Mouse (Mus musculus): Measurements from ENCODE around the gene Acsm5. TPM values are rescaled to one million over a fixed set of nuclear protein-coding genes. Genes with fewer than 3 reads are reported as not detected.

The Acsm5 gene
- total and polyA plus RNA-seq, 3 experiments, result not detected

DNA sequence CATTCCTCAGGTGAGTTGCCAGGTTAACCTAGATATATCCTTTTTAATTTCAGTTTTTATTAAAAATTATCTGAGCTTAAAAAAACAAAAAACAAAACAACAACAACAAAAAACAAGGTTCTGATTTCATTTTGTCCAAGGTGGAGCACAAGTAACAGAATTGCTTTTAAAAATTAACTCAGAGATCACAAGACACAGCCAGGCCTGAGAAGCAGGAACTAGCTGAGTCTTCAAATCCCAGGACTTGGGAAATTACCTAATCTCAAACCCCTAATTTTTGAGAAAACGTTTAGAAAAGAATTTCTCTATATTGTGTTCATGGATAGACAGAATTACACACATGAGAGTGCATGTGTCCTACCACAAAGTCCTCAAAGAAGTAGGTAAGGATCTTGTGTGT is 13.7 kb downstream of the Acsm5 start:
- no peaks in the 10 kb centered on the region for H3K9me3 ChIP-seq (replicated peaks; ENCODE audit: insufficient read depth, low read length)
- H3K27ac ChIP-seq (ENCODE audit: control insufficient read depth, low read depth, low read length), result no peak overlapping the region
- no peaks in the 10 kb centered on the region for H3K79me2 ChIP-seq (ENCODE audit: control insufficient read depth, insufficient read depth, low read length, poor library complexity)
- no peak overlapping the region for H3K4me3 ChIP-seq (ENCODE audit: control insufficient read depth in 1 of 2, insufficient read depth in 1 of 2, low read depth in 2 of 2, low read length in 2 of 2)
- H3K27me3 ChIP-seq (ENCODE audit: control insufficient read depth in 1 of 2, insufficient read depth in 2 of 2, low read length in 2 of 2), result no peaks in the 10 kb centered on the region
- H3K9ac ChIP-seq (ENCODE audit: control insufficient read depth, low read depth, low read length, poor library complexity, severe bottlenecking), result no peak overlapping the region
- DNase-seq (ENCODE audit: low read depth, low spot score), result no peak
- no peaks in the 10 kb centered on the region for H3K36me3 ChIP-seq (ENCODE audit: control insufficient read depth in 1 of 2, insufficient read depth in 2 of 2, low read length in 2 of 2)
- TF ChIP-seq GATA1 (IDR thresholded peaks at IDR 0.05; ENCODE audit: low read depth, low read length) (no peak), ZKSCAN1 (IDR thresholded peaks at IDR 0.05; ENCODE audit: low read depth, low read length) (no peak), MAZ (IDR thresholded peaks at IDR 0.05; ENCODE audit: low read depth, low read length) (no peak), EP300 (IDR thresholded peaks at IDR 0.05; ENCODE audit: low read depth in 1 of 2, low read length in 2 of 2) (no peak)
- H3K4me1 ChIP-seq (ENCODE audit: control insufficient read depth in 1 of 2, insufficient read depth in 2 of 2, low read length in 2 of 2), result no peaks in the 10 kb centered on the region

DNA sequence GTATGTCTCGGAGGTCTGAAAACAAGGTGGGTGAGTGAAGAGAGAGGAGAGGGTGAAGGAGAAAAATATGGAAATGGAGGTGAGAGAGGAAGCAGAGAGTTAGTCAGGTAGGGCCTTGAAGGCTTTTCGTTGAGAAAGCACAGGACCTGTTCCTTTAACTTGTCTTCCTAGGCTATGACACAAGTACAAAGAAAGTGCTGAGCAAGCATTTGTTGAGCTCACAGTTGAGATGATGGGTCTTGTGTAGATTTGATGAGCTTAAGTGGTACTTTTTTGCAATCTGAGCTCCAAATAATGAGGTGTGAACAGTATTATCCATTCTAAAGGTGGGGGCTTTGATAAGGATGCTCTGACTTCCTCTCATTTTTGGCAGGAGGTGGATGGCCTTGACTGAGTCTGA is 15.1 kb downstream of the Acsm5 start:
- no peak for TF ChIP-seq UBTF (IDR thresholded peaks at IDR 0.05; ENCODE audit: borderline replicate concordance, insufficient read depth, low read depth, low read length)
- TF ChIP-seq MAFK (IDR thresholded peaks at IDR 0.05; ENCODE audit: borderline replicate concordance, low read depth, low read length), result peak; percentile 41; the same call in 1 of the 2 replicates
- no peak for TF ChIP-seq ZC3H11A (IDR thresholded peaks at IDR 0.05; ENCODE audit: low read depth, low read length)
- no peak for TF ChIP-seq USF2 (IDR thresholded peaks at IDR 0.05; ENCODE audit: borderline replicate concordance in 1 of 2, insufficient read depth in 1 of 2, low read depth in 1 of 2, low read length in 2 of 2)
- Histone ChIP-seq H3K27me3 (ENCODE audit: control insufficient read depth in 1 of 2, insufficient read depth in 2 of 2, low read length in 2 of 2) (no peaks in the 10 kb centered on the region), H3K4me1 (ENCODE audit: control insufficient read depth in 1 of 2, insufficient read depth in 2 of 2, low read length in 2 of 2) (no peaks in the 10 kb centered on the region), H3K4me3 (ENCODE audit: control insufficient read depth in 1 of 2, insufficient read depth in 1 of 2, low read depth in 2 of 2, low read length in 2 of 2) (no peak overlapping the region), H3K9ac (ENCODE audit: control insufficient read depth, low read depth, low read length, poor library complexity, severe bottlenecking) (no peak overlapping the region), H3K36me3 (ENCODE audit: control insufficient read depth in 1 of 2, insufficient read depth in 2 of 2, low read length in 2 of 2) (no peaks in the 10 kb centered on the region), H3K79me2 (ENCODE audit: control insufficient read depth, insufficient read depth, low read length, poor library complexity) (no peaks in the 10 kb centered on the region), H3K27ac (ENCODE audit: control insufficient read depth, low read depth, low read length) (no peak overlapping the region), H3K9me3 (replicated peaks; ENCODE audit: insufficient read depth, low read length) (no peaks in the 10 kb centered on the region)
- no peak for DNase-seq (ENCODE audit: low read depth, low spot score)

DNA sequence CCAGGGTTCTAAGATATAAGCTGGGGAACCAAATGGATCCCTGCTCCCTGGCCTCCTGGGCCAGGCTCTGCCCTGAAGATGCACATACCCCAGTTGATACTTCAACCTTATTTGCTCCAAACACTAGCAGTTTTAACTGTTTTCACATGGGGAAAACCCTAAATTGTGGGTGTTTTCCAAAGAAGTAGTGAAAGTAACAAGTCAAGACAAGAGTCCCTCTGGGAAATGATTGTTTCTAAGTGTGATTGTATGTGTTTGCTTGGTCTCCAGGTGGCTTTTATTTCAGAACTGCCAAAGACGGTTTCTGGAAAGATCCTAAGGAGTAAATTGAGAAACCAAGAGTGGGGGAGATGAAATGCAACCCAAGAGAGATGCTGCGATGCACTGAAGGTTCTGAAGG is 23.2 kb downstream of the Acsm5 start:
- Histone ChIP-seq H3K79me2 (ENCODE audit: control insufficient read depth, insufficient read depth, low read length, poor library complexity) (no peaks in the 10 kb centered on the region), H3K27ac (ENCODE audit: control insufficient read depth, low read depth, low read length) (no peak overlapping the region), H3K9me3 (replicated peaks; ENCODE audit: insufficient read depth, low read length) (no peaks in the 10 kb centered on the region), H3K36me3 (ENCODE audit: control insufficient read depth in 1 of 2, insufficient read depth in 2 of 2, low read length in 2 of 2) (no peaks in the 10 kb centered on the region), H3K9ac (ENCODE audit: control insufficient read depth, low read depth, low read length, poor library complexity, severe bottlenecking) (no peak overlapping the region), H3K4me1 (ENCODE audit: control insufficient read depth in 1 of 2, insufficient read depth in 2 of 2, low read length in 2 of 2) (no peaks in the 10 kb centered on the region), H3K27me3 (ENCODE audit: control insufficient read depth in 1 of 2, insufficient read depth in 2 of 2, low read length in 2 of 2) (no peaks in the 10 kb centered on the region), H3K4me3 (ENCODE audit: control insufficient read depth in 1 of 2, insufficient read depth in 1 of 2, low read depth in 2 of 2, low read length in 2 of 2) (no peak overlapping the region)
- TF ChIP-seq MAZ (IDR thresholded peaks at IDR 0.05; ENCODE audit: low read depth, low read length) (no peak), TCF12 (IDR thresholded peaks at IDR 0.05; ENCODE audit: low read depth, low read length) (no peak), TBP (IDR thresholded peaks at IDR 0.05; ENCODE audit: low read depth, low read length) (no peak), USF2 (IDR thresholded peaks at IDR 0.05; ENCODE audit: borderline replicate concordance in 1 of 2, insufficient read depth in 1 of 2, low read depth in 1 of 2, low read length in 2 of 2) (no peak), CTCF (IDR thresholded peaks at IDR 0.05 in 2 of 3, conservative IDR thresholded peaks at IDR 0.05 in 1 of 3; ENCODE audit: control insufficient read depth in 1 of 3, insufficient read depth in 1 of 3, low read depth in 2 of 3, low read length in 3 of 3, poor library complexity in 1 of 3, severe bottlenecking in 1 of 3) (no peak), E2F4 (IDR thresholded peaks at IDR 0.05; ENCODE audit: borderline replicate concordance, low read depth, low read length) (no peak), ETS1 (IDR thresholded peaks at IDR 0.05; ENCODE audit: low read depth, low read length) (no peak), CHD2 (IDR thresholded peaks at IDR 0.05; ENCODE audit: low read length) (no peak), ZKSCAN1 (IDR thresholded peaks at IDR 0.05; ENCODE audit: low read depth, low read length) (no peak), JUND (IDR thresholded peaks at IDR 0.05; ENCODE audit: low read depth, low read length) (no peak), MYB (IDR thresholded peaks at IDR 0.05; ENCODE audit: low read depth, low read length) (no peak), ZNF384 (IDR thresholded peaks at IDR 0.05; ENCODE audit: low read depth, low read length) (no peak), POLR2A (IDR thresholded peaks at IDR 0.05; ENCODE audit: control insufficient read depth in 1 of 2, insufficient read depth in 1 of 2, low read depth in 1 of 2, low read length in 2 of 2, poor library complexity in 1 of 2) (no peak), NELFE (IDR thresholded peaks at IDR 0.05; ENCODE audit: low read depth, low read length) (no peak), SMC3 (IDR thresholded peaks at IDR 0.05; ENCODE audit: low read depth, low read length) (no peak), MXI1 (IDR thresholded peaks at IDR 0.05; ENCODE audit: low read depth, low read length) (no peak), ELF1 (IDR thresholded peaks at IDR 0.05; ENCODE audit: low read depth, low read length) (no peak)
- no peak for DNase-seq (ENCODE audit: low read depth, low spot score)
